Mouse (Mus musculus): ENCODE results near the gene Hist1h3e. TPM values are rescaled to one million over a fixed set of nuclear protein-coding genes. Genes with fewer than 3 reads are reported as not detected.
"Not testable (repeated sequence)": the region's sequence is repeated elsewhere in the genome, so short reads cannot be mapped to it uniquely, and the experiment has no call there.

The Hist1h3e gene
- polyA plus RNA-seq, 1 experiment from 2014 or later = 2.7 TPM

GRCm38 (mm10) chr13:23576351-23576881 lies 14.2 kb upstream of the Hist1h3e start:
- H3K4me1 ChIP-seq (ENCODE audit: control insufficient read depth, insufficient read depth, low read length) = peaks cover 9% of the 10 kb centered on the region; the same call in 1 of the 2 replicates
- peak overlapping the region; percentile 71 for H3K9ac ChIP-seq (ENCODE audit: low read depth, low read length)
- H3K4me2 ChIP-seq (ENCODE audit: low read depth, low read length) = peak overlapping the region; percentile 70
- no peaks in the 10 kb centered on the region for H3K9me3 ChIP-seq (ENCODE audit: control insufficient read depth, low read length)
- H3K27ac ChIP-seq (ENCODE audit: low read length) = peak overlapping the region; percentile 81
- ATAC-seq = no peak
- no peaks in the 10 kb centered on the region for H3K36me3 ChIP-seq (ENCODE audit: control insufficient read depth, insufficient read depth, low read length)
- H3K4me3 ChIP-seq (ENCODE audit: low read length) = peak overlapping the region; percentile 52
- no peaks in the 10 kb centered on the region for H3K27me3 ChIP-seq (replicated peaks; ENCODE audit: control insufficient read depth, insufficient read depth, low read length)
- WGBS = 9% methylated on average over 7 of the region's 7 CpGs

- H3K9me3 ChIP-seq (ENCODE audit: control insufficient read depth, low read length); H3K36me3 ChIP-seq (ENCODE audit: control insufficient read depth, insufficient read depth, low read length); H3K27me3 ChIP-seq (replicated peaks; ENCODE audit: control insufficient read depth, insufficient read depth, low read length); H3K4me1 ChIP-seq (ENCODE audit: control insufficient read depth, insufficient read depth, low read length); ATAC-seq: not testable (repeated sequence)
- Histone ChIP-seq H3K4me3 (ENCODE audit: low read length) (peak overlapping the region; percentile 52), H3K9ac (ENCODE audit: low read depth, low read length) (peak overlapping the region; percentile 71), H3K27ac (ENCODE audit: low read length) (peak overlapping the region; percentile 81), H3K4me2 (ENCODE audit: low read depth, low read length) (peak overlapping the region; percentile 70)
- WGBS = 0% methylated on average over 9 of the region's 40 CpGs
These were observed 13.7 kb upstream of the Hist1h3e start for GRCm38 (mm10) chr13:23575864-23576313.

- Histone ChIP-seq H3K4me2 (ENCODE audit: low read depth, low read length) (peak within 1 kb of the TSS; percentile 70), H3K27ac (ENCODE audit: low read length) (peak within 1 kb of the TSS; percentile 81), H3K4me1 (ENCODE audit: control insufficient read depth, insufficient read depth, low read length) (peaks cover 8% of the 10 kb centered on the region; the same call in 1 of the 2 replicates), H3K36me3 (ENCODE audit: control insufficient read depth, insufficient read depth, low read length) (no peaks in the 10 kb centered on the region), H3K9ac (ENCODE audit: low read depth, low read length) (peak within 1 kb of the TSS; percentile 71), H3K27me3 (replicated peaks; ENCODE audit: control insufficient read depth, insufficient read depth, low read length) (no peaks in the 10 kb centered on the region), H3K9me3 (ENCODE audit: control insufficient read depth, low read length) (no peaks in the 10 kb centered on the region), H3K4me3 (ENCODE audit: low read length) (peak within 1 kb of the TSS; percentile 52)
- under 1% methylated on average over 18 of the region's 18 CpGs for WGBS
- peak; percentile 61 for ATAC-seq
These were observed 13.2 kb upstream of the Hist1h3e start, which contains the start of gene Hist1h3d for GRCm38 (mm10) chr13:23575271-23575851. TSS of gene Hist1h3d (plus strand) at chr13:23575763.

GRCm38 (mm10) chr13:23574546-23575170 lies 12.5 kb upstream of the Hist1h3e start:
- H3K27ac ChIP-seq (ENCODE audit: low read length) = peak overlapping the region; percentile 93
- not testable (repeated sequence) for H3K36me3 ChIP-seq (ENCODE audit: control insufficient read depth, insufficient read depth, low read length); H3K27me3 ChIP-seq (replicated peaks; ENCODE audit: control insufficient read depth, insufficient read depth, low read length); H3K9me3 ChIP-seq (ENCODE audit: control insufficient read depth, low read length); ATAC-seq
- H3K4me3 ChIP-seq (ENCODE audit: low read length) = peak overlapping the region; percentile 36
- WGBS = 3% methylated on average over 7 of the region's 39 CpGs
- peak overlapping the region; percentile 60 for H3K9ac ChIP-seq (ENCODE audit: low read depth, low read length)
- H3K4me2 ChIP-seq (ENCODE audit: low read depth, low read length) = peak overlapping the region; percentile 46
- peaks cover 12% of the 10 kb centered on the region; the same call in 1 of the 2 replicates for H3K4me1 ChIP-seq (ENCODE audit: control insufficient read depth, insufficient read depth, low read length)

DNA sequence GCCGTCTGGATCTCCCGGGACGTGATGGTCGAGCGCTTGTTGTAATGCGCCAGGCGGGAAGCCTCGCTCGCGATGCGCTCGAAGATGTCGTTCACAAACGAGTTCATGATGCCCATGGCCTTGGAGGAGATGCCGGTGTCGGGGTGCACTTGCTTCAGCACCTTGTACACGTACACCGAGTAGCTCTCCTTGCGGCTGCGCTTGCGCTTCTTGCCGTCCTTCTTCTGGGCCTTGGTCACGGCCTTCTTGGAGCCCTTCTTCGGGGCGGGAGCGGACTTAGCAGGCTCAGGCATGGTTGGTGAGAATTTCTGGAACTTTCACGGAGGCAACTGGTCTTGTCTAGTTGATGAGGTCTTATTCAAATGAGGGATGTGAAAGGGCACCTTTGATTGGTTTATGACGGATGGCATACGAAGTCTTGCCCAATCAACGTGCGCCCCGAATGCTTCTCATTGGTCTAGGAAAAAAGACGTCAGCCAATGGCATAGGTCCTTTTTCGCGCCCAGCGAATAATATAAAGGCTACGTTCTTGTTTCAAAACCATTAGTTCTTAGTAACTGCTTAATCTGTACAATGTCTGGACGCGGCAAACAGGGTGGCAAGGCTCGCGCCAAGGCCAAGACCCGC lies 11.8 kb upstream of the Hist1h3e start, which contains the start of the genes Hist1h2bf and Hist1h2ad:
Gene Hist1h2bf (minus strand): TSS at position 299 of the 627 bp plus-strand sequence.
Gene Hist1h2ad (plus strand): TSS at position 484 of the 627 bp plus-strand sequence.
- H3K36me3 ChIP-seq (ENCODE audit: control insufficient read depth, insufficient read depth, low read length); H3K27me3 ChIP-seq (replicated peaks; ENCODE audit: control insufficient read depth, insufficient read depth, low read length); H3K9me3 ChIP-seq (ENCODE audit: control insufficient read depth, low read length): not testable (repeated sequence)
- peaks cover 12% of the 10 kb centered on the region; the same call in 1 of the 2 replicates for H3K4me1 ChIP-seq (ENCODE audit: control insufficient read depth, insufficient read depth, low read length)
- peak; percentile 87 for ATAC-seq
- WGBS = under 1% methylated on average over 32 of the region's 42 CpGs
- peak within 1 kb of the TSS; percentile 70 for H3K9ac ChIP-seq (ENCODE audit: low read depth, low read length)
- H3K4me2 ChIP-seq (ENCODE audit: low read depth, low read length) = peak within 1 kb of the TSS; percentile 68
- peak within 1 kb of the TSS; percentile 51 for H3K4me3 ChIP-seq (ENCODE audit: low read length)
- H3K27ac ChIP-seq (ENCODE audit: low read length) = peak within 1 kb of the TSS; percentile 93

- Histone ChIP-seq H3K27ac (ENCODE audit: low read length) (peak overlapping the region; percentile 93), H3K9ac (ENCODE audit: low read depth, low read length) (peak overlapping the region; percentile 70), H3K4me2 (ENCODE audit: low read depth, low read length) (peak overlapping the region; percentile 68), H3K4me3 (ENCODE audit: low read length) (peak overlapping the region; percentile 51), H3K4me1 (ENCODE audit: control insufficient read depth, insufficient read depth, low read length) (peaks cover 12% of the 10 kb centered on the region; the same call in 1 of the 2 replicates)
- ATAC-seq; H3K36me3 ChIP-seq (ENCODE audit: control insufficient read depth, insufficient read depth, low read length); H3K9me3 ChIP-seq (ENCODE audit: control insufficient read depth, low read length); H3K27me3 ChIP-seq (replicated peaks; ENCODE audit: control insufficient read depth, insufficient read depth, low read length): not testable (repeated sequence)
- 9% methylated on average over 17 of the region's 20 CpGs for WGBS
These were observed 11.1 kb upstream of the Hist1h3e start for GRCm38 (mm10) chr13:23573034-23573897.

DNA sequence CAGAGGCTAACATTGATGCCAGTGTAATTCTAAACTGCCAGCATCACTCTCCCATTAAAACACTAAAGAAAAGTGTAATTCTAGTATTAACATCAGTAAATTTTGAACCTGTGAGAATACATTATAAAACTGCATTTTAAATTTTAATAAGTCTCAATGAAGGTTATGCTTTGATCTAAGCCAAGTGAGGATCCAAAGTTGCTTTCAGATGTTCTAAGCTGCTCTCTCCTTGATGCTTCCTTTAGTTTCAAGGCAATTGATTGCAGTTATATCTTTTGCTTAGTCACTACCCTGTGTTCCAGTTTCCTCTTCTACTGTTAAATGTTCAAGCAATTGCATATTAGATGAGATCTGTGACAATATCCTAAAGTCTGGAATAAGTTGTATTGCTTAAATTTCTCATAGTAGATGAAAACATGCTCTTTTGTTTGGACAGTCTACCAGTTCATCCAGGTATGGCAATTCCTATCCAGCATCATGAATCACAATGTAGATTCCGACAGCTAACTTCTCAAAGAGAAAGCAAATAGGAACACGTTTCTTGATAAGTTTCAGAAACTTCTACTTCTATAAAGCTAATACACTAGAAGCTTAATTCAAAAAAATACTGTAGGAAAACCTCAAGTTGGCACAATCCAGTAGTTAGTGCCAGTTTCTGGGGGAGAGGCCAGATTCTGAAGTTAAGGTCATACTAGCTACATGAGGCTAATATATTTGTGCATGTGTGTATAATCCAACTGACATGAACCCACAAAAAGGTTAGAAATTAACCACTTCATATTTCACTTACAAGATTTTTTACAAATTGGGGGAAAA lies 10.3 kb upstream of the Hist1h3e start:
- H3K27ac ChIP-seq (ENCODE audit: low read length) = peak overlapping the region; percentile 89
- no peaks in the 10 kb centered on the region for H3K36me3 ChIP-seq (ENCODE audit: control insufficient read depth, insufficient read depth, low read length)
- peak overlapping the region; percentile 72; the same call in 1 of the 2 replicates for H3K9ac ChIP-seq (ENCODE audit: low read depth, low read length)
- H3K9me3 ChIP-seq (ENCODE audit: control insufficient read depth, low read length) = no peaks in the 10 kb centered on the region
- peak overlapping the region; percentile 51 for H3K4me3 ChIP-seq (ENCODE audit: low read length)
- 20% methylated on average over 2 of the region's 2 CpGs for WGBS
- H3K4me1 ChIP-seq (ENCODE audit: control insufficient read depth, insufficient read depth, low read length) = peaks cover 12% of the 10 kb centered on the region; the same call in 1 of the 2 replicates
- ATAC-seq = no peak
- no peaks in the 10 kb centered on the region for H3K27me3 ChIP-seq (replicated peaks; ENCODE audit: control insufficient read depth, insufficient read depth, low read length)
- H3K4me2 ChIP-seq (ENCODE audit: low read depth, low read length) = peak overlapping the region; percentile 68
